Mouse (Mus musculus) embryonic facial prominence, embryonic 12.5 days (tissue): Measurements from ENCODE around the gene B3gnt8. TPM values are rescaled to one million over a fixed set of nuclear protein-coding genes. Genes with fewer than 3 reads are reported as not detected.

ENCODE experiments used
- ATAC-seq: fragments of 200-750 bp; cut with Nextera tagmentation; 2 replicates; pipeline ENCODE4 v1.8.0; 2017; ENCODE audit not compliant: insufficient number of reproducible peaks, insufficient read depth, low FRiP score, low TSS enrichment
- H3K27ac ChIP-seq: fragments of 300-500 bp; sonication (generic); 2 replicates; pipeline ENCODE4 v1.5.1; 2016; ENCODE audit warnings: mild to moderate bottlenecking
- H3K27me3 ChIP-seq: fragments of 300-500 bp; sonication (generic); 2 replicates; pipeline ENCODE4 v1.6.1; 2016; ENCODE audit warnings: mild to moderate bottlenecking, moderate library complexity
- H3K36me3 ChIP-seq: fragments of 300-500 bp; sonication (generic); 2 replicates; pipeline ENCODE4 v1.6.1; 2016; ENCODE audit warnings: mild to moderate bottlenecking
- H3K4me1 ChIP-seq: fragments of 300-500 bp; sonication (generic); 2 replicates; pipeline ENCODE4 v1.6.1; 2016
- H3K4me2 ChIP-seq: fragments of 300-500 bp; sonication (generic); replicated peaks from 2 replicates; pipeline ENCODE4 v1.6.1; 2016; ENCODE audit warnings: mild to moderate bottlenecking, moderate library complexity
- H3K4me3 ChIP-seq: fragments of 300-500 bp; sonication (generic); 2 replicates; pipeline ENCODE4 v1.5.1; 2016; ENCODE audit warnings: mild to moderate bottlenecking
- H3K9ac ChIP-seq: fragments of 300-500 bp; sonication (generic); 2 replicates; pipeline ENCODE4 v1.6.1; 2016; ENCODE audit warnings: mild to moderate bottlenecking, moderate library complexity
- H3K9me3 ChIP-seq: fragments of 300-500 bp; sonication (generic); 2 replicates; pipeline ENCODE4 v1.6.1; 2016; ENCODE audit warnings: mild to moderate bottlenecking, moderate library complexity
- WGBS: fragments of 180-500 bp; shearing (Covaris S2); methylation state at CpG from one replicate; pipeline ENCODE4 v1.1.7; 2016; 5-methylcytosine and 5-hydroxymethylcytosine counted together
- polyA plus RNA-seq: library from polyadenylated mRNA; unstranded; fragments of >200 nt; fragmentation: Nextera tagmentation; extraction: Ambion mirVana; gene quantifications from 2 replicates; pipeline ENCODE4 v1.2.1, GENCODE M21; 2016

B3gnt8 gene
- polyA plus RNA-seq, 1 experiment from 2014 or later = 3.6 TPM

GRCm38 (mm10) chr7:25644631-25645030 lies 18.2 kb downstream of the B3gnt8 start:
- Histone ChIP-seq H3K4me2 (no peak overlapping the region), H3K27me3 (no peaks in the 10 kb centered on the region), H3K4me1 (no peaks in the 10 kb centered on the region), H3K9ac (no peak overlapping the region), H3K4me3 (no peak overlapping the region), H3K36me3 (peaks cover 20% of the 10 kb centered on the region; the same call in 1 of the 2 replicates), H3K9me3 (no peaks in the 10 kb centered on the region), H3K27ac (no peak overlapping the region)
- WGBS = 73% methylated on average over 4 of the region's 4 CpGs
- ATAC-seq = no peak

GRCm38 (mm10) chr7:25645074-25645473 lies 18.6 kb downstream of the B3gnt8 start:
- no peak for ATAC-seq
- no peaks in the 10 kb centered on the region for H3K9me3 ChIP-seq
- H3K4me1 ChIP-seq = no peaks in the 10 kb centered on the region
- H3K9ac ChIP-seq = no peak overlapping the region
- peaks cover 20% of the 10 kb centered on the region; the same call in 1 of the 2 replicates for H3K36me3 ChIP-seq
- no peak overlapping the region for H3K27ac ChIP-seq
- 55% methylated on average over 14 of the region's 14 CpGs for WGBS
- H3K4me2 ChIP-seq = no peak overlapping the region
- no peak overlapping the region for H3K4me3 ChIP-seq
- H3K27me3 ChIP-seq = no peaks in the 10 kb centered on the region

GRCm38 (mm10) chr7:25647574-25648123 lies 21.2 kb downstream of the B3gnt8 start:
- Histone ChIP-seq H3K27me3 (no peaks in the 10 kb centered on the region), H3K9me3 (no peaks in the 10 kb centered on the region), H3K36me3 (peaks cover 9% of the 10 kb centered on the region; the same call in 1 of the 2 replicates), H3K4me3 (no peak overlapping the region), H3K9ac (no peak overlapping the region), H3K4me2 (no peak overlapping the region), H3K4me1 (no peaks in the 10 kb centered on the region), H3K27ac (no peak overlapping the region)
- WGBS = 59% methylated on average over 5 of the region's 5 CpGs
- ATAC-seq = no peak

GRCm38 (mm10) chr7:25649839-25650238 lies 23.4 kb downstream of the B3gnt8 start:
- Histone ChIP-seq H3K9me3 (no peaks in the 10 kb centered on the region), H3K4me3 (no peak overlapping the region), H3K27me3 (no peaks in the 10 kb centered on the region), H3K4me1 (no peaks in the 10 kb centered on the region), H3K27ac (no peak overlapping the region), H3K36me3 (peaks cover 6% of the 10 kb centered on the region; the same call in 1 of the 2 replicates), H3K4me2 (no peak overlapping the region), H3K9ac (no peak overlapping the region)
- ATAC-seq = no peak
- WGBS = 69% methylated on average over 5 of the region's 5 CpGs

GRCm38 (mm10) chr7:25651281-25651680 lies 24.8 kb downstream of the B3gnt8 start:
- Histone ChIP-seq H3K36me3 (no peaks in the 10 kb centered on the region), H3K4me3 (no peak overlapping the region), H3K4me1 (no peaks in the 10 kb centered on the region), H3K27me3 (no peaks in the 10 kb centered on the region), H3K9ac (no peak overlapping the region), H3K4me2 (no peak overlapping the region), H3K9me3 (no peaks in the 10 kb centered on the region), H3K27ac (no peak overlapping the region)
- WGBS = 89% methylated on average over 8 of the region's 8 CpGs
- ATAC-seq = no peak

GRCm38 (mm10) chr7:25652244-25652759 lies 25.8 kb downstream of the B3gnt8 start:
- Histone ChIP-seq H3K27me3 (no peaks in the 10 kb centered on the region), H3K4me2 (no peak overlapping the region), H3K9ac (no peak overlapping the region), H3K4me1 (peaks cover 10% of the 10 kb centered on the region; the same call in 1 of the 2 replicates), H3K27ac (no peak overlapping the region), H3K4me3 (no peak overlapping the region), H3K9me3 (no peaks in the 10 kb centered on the region), H3K36me3 (no peaks in the 10 kb centered on the region)
- WGBS = 88% methylated on average over 12 of the region's 12 CpGs
- ATAC-seq = no peak

- no peaks in the 10 kb centered on the region for H3K9me3 ChIP-seq
- no peaks in the 10 kb centered on the region for H3K36me3 ChIP-seq
- H3K4me1 ChIP-seq = peaks cover 24% of the 10 kb centered on the region
- H3K9ac ChIP-seq = no peak overlapping the region
- no peak for ATAC-seq
- H3K4me2 ChIP-seq = no peak overlapping the region
- 72% methylated on average over 11 of the region's 11 CpGs for WGBS
- no peak overlapping the region for H3K4me3 ChIP-seq
- H3K27me3 ChIP-seq = no peaks in the 10 kb centered on the region
- no peak overlapping the region for H3K27ac ChIP-seq
Observed at GRCm38 (mm10) chr7:25655601-25656428, 29.4 kb downstream of the B3gnt8 start.

- H3K4me1 ChIP-seq = peaks cover 24% of the 10 kb centered on the region
- peak overlapping the region; percentile 65 for H3K9ac ChIP-seq
- no peak for ATAC-seq
- H3K27ac ChIP-seq = no peak overlapping the region
- H3K27me3 ChIP-seq = no peaks in the 10 kb centered on the region
- H3K4me2 ChIP-seq = peak overlapping the region; percentile 81
- H3K4me3 ChIP-seq = peak overlapping the region; percentile 59
- WGBS = 37% methylated on average over 10 of the region's 10 CpGs
- H3K9me3 ChIP-seq = no peaks in the 10 kb centered on the region
- H3K36me3 ChIP-seq = peaks cover 4% of the 10 kb centered on the region; the same call in 1 of the 2 replicates
Observed at GRCm38 (mm10) chr7:25657785-25658184, 31.3 kb downstream of the B3gnt8 start.

- H3K4me3 ChIP-seq = peak within 1 kb of the TSS; percentile 59
- peak; percentile 96 for ATAC-seq
- peak within 1 kb of the TSS; percentile 65 for H3K9ac ChIP-seq
- no peaks in the 10 kb centered on the region for H3K9me3 ChIP-seq
- no peaks in the 10 kb centered on the region for H3K27me3 ChIP-seq
- H3K4me1 ChIP-seq = peaks cover 24% of the 10 kb centered on the region
- peak within 1 kb of the TSS; percentile 81 for H3K4me2 ChIP-seq
- under 1% methylated on average over 50 of the region's 50 CpGs for WGBS
- 0 out of 2 replicates have a peak within 1 kb of the TSS, but pooled peaks have one; percentile 12 for H3K27ac ChIP-seq
- H3K36me3 ChIP-seq = peaks cover 12% of the 10 kb centered on the region
Observed at GRCm38 (mm10) chr7:25658657-25659472, 32.4 kb downstream of the B3gnt8 start, which contains the start of the genes Bckdha and Exosc5. Gene Bckdha (minus strand): TSS chr7:25658981. Gene Exosc5 (plus strand): TSS chr7:25659164.

GRCm38 (mm10) chr7:25666381-25666780 lies 39.9 kb downstream of the B3gnt8 start:
- no peaks in the 10 kb centered on the region for H3K27me3 ChIP-seq
- peaks cover 57% of the 10 kb centered on the region for H3K36me3 ChIP-seq
- no peak overlapping the region for H3K4me2 ChIP-seq
- no peak overlapping the region for H3K4me3 ChIP-seq
- 91% methylated on average over 8 of the region's 8 CpGs for WGBS
- no peaks in the 10 kb centered on the region for H3K9me3 ChIP-seq
- no peak overlapping the region for H3K27ac ChIP-seq
- ATAC-seq = no peak
- no peak overlapping the region for H3K9ac ChIP-seq
- no peaks in the 10 kb centered on the region for H3K4me1 ChIP-seq

- Histone ChIP-seq H3K9ac (no peak overlapping the region), H3K27ac (no peak overlapping the region), H3K4me2 (no peak overlapping the region), H3K4me1 (no peaks in the 10 kb centered on the region), H3K9me3 (no peaks in the 10 kb centered on the region), H3K4me3 (no peak overlapping the region), H3K27me3 (peaks cover 12% of the 10 kb centered on the region), H3K36me3 (peaks cover 42% of the 10 kb centered on the region)
- whole genome bisulfite sequencing = 89% methylated on average over 10 of the region's 10 CpGs
- ATAC-seq = no peak
Observed at GRCm38 (mm10) chr7:25669158-25669557, 42.7 kb downstream of the B3gnt8 start.
